Mouse (Mus musculus) adrenal gland, postnatal 10 days (tissue): ENCODE results near the gene Adcy6. TPM values are rescaled to one million over a fixed set of nuclear protein-coding genes. Genes with fewer than 3 reads are reported as not detected.

ENCODE experiments used
- DNase-seq: peaks from one replicate; pipeline ENCODE4 v3.0.0; 2021; ENCODE audit warnings: mixed read lengths
- total RNA-seq, 2 experiments: library from RNA; stranded (reverse); gene quantifications; 2 replicates each; pipeline ENCODE4 v1.2.3; 2021

Adcy6 gene
- total RNA-seq, 2 experiments from 2014 or later, result 83.5 to 101 TPM

DNA sequence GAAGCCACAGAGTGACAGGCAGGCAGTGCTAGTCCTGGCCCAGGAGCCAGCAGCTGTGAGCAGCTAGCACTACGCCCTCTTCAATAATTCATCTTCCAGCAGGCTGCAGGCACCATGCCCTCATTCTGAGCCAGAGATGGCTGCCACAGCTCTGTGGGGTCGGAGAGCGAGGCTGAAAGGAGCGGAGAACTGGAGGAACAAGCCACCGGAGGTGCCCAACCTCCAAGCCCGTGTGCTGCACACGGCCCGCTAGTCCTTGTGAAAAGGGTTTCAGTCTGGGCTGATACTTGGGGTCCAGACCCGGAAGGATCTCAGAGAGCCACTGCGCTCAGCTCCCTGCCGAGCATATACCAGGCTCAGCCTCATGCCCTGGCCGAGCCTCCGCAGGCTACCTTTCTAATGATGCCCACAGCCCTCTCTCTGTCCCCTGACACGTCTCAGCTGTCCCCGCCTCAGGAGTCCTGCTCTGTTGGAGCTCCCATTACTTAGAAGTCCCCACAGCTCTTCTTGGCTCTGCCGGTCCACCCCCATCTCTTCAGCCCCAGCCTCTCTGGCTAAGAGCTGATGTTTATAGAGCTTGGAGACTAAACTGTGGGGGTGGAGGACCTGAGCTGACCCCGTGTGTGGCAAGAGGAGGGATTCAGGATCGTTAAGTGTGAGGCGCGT lies 18.8 kb upstream of the Adcy6 start:
- DNase-seq, result no peak

DNA sequence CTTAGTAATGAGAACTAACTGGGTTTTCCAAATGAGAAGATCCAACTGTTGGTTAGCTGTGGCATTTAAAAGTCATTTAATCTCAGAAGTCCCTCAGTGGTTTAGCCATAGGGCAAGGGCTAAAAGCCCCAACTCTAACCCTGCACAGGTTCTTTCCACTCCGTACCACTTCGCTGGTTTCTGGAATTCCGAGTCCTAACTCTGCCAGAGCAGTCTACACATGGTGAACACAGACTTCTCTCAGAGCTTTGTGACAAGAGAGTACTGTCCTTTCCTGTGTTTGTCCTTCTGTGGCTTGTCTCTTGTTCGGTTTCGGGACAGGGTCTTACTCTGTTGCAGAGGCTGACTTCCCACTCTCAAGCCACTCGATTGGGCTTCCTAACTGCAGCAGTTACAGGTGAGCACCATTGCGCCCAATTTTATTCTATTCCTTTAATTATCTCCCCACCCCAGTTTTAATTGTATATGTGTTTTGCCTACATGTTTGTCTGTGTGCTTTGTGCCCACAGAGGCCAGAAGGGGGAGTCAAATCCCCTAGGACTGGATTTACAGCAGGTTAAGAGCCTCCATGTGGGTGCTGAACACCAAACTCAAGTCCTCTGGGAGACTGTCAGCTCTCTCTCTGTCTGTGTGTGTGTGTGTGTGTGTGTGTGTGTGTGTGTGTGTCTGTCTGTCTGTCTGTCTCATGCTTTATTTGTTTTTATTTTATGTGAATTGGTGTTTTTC lies 16.8 kb upstream of the Adcy6 start:
- no peak for DNase-seq

DNA sequence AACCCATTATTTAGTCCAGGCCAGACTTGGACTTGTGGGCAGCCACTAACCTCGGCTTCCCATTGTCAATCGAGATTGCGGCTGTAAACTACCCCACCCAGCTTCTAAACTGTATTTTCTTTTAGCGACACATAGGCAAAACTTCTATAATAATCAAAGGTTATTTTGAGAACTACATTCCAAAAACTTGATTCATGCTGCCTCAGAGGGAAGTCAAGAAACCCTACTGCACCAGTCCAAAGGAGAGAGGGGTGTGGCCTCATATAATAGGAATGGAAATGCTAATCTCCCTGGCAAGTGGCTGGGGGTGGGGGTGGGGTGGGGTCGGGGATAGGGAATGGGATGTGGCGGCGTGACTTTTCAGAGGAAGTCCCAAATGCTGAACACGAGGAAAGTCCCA lies 16.2 kb upstream of the Adcy6 start:
- DNase-seq, result no peak

DNA sequence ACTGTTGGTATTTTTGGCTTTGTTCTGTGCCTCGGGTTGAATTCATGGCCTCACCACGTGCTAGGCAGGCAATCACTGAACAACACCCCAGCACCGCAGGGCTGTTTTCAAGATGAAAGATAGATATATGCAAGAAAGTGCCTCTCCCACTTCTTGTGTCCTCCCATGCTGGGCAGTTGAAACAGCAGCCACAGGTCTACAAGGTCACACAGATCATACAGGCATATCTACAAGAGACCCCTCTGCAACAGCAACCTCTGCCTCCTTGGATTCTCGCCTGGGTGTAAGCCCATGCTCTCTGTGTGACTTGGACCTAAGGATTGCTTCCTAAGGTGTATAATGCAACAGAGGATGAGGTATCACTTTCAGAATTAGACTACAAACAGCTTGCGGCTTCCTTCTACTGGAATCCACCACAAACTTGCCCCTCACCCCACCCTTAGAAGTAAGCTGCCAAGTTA lies 13.5 kb upstream of the Adcy6 start:
- DNase-seq, result no peak

DNA sequence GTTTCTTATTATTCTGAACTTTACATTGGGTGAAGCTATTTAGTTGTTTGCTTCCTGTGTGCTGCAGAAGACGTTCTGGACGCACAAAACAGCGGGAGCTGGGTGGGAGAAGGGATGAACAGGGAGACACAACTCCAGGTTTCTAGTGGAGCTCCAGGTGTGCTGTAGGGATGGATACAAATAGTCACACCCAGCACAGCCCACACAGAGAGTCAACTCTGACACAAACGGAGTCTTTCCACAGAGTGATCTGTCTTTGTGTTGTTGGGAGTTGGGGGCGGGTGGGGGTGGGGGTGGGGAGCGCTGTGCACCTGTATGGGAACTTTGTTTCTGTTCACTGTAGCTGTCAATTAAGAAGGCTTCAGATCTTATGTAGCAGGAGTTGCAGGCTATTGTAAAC lies 12.8 kb upstream of the Adcy6 start:
- no peak for DNase-seq

DNA sequence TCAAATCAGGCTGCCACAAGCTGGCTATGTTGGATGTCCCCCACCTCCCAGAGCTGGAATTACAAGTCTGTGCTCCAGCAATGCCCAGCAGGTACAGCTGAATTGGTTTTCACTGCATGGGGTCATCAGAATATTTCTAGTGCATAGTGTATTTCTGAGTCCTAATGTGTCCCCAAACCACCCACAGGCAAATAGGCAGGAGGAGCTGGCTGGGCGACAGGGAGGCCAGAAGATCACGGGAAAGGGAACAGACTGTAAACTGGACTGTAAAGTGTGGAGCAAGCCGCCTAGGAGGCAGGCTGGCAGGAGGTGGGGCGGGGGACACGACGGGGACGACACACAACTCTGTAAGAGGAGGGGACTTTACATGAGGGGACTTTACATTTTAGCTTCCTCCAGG lies 12.3 kb upstream of the Adcy6 start:
- DNase-seq, result no peak

DNA sequence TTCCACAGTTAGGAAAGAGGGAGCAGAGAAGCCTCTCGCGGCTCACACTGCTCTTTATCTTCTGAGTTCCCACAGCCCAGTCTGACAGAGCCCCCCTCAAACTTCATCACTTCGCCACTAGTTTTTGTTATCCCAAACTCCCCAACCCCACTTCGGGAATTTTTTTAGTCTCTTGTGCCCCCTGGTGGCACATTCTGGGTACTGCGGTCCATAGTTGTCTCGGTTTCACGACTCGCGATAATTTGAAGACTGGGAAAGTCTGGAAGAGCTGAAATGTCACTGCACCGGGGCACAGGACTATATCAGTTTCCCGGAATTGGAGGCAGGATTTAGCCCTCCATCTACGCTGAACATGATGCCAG lies 7.3 kb upstream of the Adcy6 start:
- DNase-seq, result peak; percentile 86

DNA sequence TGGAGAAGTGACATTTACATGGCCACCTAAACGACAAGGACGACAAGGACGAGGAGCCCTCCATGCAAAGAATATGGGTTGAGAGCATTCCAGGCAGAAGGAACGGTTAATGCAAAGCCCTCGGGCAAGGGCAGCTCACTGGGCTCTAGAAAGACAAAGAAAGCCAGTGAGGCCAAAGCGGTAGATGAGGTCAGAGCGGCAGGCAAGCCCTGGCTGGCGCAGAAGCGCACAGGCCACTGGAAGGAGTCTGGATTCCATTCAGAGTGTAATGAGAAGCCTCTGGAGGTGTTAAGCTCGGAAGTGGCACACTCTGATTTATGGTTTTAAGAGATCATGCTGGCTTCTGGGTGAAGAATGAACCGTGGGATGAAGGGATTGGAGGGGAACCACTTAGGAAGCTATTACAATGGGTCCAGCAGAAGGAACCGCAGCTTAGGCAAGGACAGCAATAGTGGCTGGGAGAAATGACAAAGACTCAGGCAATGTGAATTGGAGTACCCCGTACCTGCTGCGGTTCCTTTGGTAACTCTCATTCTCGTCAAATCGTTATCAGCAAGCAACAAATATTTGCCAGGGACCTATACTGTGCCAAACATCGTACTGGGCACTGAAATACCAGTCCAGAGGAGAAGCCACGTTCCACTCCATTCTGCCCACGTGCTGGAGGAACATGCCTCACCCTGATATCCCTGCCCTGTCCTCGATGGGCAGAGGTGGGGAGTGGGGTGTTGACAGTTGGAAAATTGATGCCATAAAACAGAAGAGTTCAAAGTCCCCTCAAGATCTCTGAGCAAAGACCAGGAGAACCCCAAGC lies 6.7 kb upstream of the Adcy6 start:
- DNase-seq, result no peak

DNA sequence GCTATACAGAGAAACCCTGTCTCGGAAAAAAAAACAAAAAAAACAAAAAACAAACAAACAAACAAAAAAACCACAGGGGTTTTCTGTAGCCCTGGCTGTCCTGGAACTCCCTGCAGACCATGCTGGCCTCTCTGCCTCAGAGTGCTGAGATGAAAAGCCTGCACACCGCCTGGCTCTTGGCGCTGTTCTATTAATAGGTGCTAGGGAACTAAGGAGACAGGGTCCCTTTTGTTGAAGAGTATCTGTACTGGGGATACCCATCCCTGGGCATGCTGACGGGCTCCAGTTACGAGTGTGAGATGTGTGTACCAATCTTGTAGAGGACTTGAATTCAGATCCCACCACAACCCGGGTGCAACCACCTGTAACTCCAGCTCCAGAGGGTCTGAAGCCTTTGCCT lies 5.9 kb upstream of the Adcy6 start:
- no peak for DNase-seq

DNA sequence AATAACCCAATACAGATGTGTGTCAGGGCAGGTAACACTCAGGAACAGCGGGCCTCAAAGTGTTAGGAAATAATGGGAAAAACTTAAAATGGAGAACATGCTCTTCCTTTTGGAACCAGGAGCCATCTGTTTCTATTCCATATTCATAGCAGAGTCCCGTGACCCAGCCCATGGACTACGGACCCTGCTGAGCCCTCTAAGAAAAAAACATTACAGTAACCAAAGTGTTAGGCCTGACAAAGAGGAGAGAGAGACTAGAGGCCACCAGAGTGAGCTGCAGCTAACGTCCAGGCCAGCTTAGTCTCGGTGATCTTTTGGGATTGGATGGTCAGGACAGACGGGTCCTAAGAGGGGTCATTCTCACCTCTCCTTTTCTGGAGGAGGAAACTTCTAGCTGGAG lies 5.1 kb upstream of the Adcy6 start:
- no peak for DNase-seq

DNA sequence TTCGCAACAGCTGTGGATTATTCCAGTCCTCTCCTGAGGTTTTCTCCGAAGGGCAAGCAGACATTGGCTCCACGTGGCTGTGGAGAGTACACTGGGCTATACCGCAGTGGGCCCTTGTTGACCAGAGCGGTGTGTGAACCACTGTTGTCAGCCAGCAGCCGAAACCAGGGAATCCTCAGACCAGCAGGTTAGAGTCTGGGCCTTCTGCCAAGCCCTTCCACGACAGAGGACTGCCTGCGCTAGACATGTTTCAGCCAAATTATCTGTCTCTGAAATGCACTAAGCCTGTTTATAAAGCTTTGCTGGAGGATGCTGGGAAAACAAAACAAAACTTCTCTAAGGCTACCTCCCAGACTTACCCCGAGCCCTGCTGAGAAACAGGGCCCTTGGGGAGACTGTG lies 4.7 kb upstream of the Adcy6 start:
- peak; percentile 67 for DNase-seq

DNA sequence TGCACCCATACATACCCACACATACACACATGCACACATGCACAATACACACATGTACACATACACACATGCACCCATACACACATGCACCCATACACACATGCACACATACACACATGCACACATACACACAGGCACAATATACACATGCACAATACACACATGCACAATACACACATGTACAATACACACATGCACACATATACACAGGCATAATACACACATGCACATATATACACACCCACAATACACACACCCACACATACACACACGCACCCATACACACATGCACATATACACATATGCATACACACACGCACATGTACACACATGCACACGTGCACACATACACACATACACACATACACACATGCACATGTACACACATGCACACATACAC lies 2.4 kb upstream of the Adcy6 start:
- no peak for DNase-seq

DNA sequence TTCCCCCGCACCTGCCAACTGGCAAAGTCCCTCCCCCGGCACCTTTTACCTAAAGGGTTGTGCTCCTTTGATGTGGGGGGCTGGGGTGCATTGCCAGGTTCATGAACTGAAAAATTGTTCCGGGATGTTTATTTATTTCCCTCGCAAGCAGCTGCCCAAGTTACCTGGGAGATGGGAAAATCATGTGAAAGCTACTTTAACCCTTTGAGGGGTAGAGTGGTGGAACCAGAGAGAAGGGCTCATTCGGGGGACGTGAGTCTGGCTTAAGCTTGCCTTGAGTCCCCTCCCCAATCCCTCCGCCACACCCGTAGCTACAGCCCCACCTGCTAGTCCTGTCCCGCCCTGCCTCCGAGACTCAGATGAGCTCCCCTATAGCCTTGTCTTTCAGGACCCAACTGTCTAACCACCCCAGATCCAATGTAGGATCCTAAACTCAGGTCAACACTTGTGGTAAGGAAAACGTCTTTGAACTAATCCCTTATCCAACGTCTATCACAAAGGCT lies 306 bp upstream of the Adcy6 start:
- no peak for DNase-seq

DNA sequence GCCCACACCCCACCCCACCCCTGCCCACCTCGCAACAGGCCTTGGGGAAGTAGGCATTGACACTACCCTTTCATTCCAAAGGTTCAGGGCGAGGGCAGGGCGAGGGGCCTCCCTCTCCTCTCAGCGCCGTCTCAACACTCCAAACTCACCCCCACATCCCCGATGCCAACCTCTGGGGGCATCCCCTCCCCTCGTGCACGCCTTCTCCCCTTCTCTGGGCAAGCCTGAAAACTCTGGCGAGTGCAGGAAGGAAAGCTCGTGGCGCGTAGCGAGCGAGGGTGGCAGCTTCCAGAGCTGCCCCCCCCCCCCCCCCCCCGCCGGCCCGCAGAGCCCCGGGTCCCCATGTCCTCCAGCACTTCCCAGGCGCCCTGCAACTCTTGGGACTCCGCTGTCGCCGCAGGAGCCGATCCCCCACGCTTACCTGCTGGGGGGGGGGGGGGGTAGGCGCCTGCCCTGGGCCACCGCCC lies 1.1 kb downstream of the Adcy6 start:
- DNase-seq, result peak; percentile 51

DNA sequence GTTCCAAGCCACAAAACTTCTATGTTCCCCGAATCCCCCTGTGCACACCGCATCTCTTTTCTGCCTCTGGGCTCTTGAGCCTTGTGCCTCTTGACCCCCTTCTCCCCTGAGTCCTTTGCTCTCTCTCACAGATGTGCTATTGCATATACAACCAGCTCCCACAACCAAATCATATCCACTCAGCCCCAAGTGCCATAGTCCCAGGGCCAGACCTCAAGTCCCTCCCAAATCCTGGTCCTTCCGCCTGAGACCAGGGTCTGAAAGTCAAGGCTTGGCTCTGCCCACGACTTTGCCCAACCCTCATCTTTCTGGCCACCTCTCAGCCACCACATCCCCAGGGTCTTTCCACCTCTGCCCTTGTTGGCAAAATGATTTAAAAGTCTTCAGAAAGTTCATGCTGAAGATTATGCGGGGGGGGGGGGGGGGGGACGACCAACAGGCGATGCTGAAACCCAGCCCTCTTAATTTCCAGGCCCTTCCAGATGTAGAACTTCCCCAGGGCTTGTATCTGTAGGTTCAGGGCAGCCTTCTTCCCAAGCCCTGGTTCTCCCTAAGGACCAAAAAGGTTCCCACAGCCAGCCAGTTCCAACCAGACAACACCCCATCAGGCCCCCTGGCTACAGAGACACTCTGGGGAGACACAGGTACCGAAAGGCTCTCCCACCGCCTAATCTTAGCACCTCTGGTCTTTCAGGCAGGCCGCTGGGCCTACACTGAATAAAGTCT lies 1.7 kb downstream of the Adcy6 start:
- DNase-seq, result peak; percentile 68

DNA sequence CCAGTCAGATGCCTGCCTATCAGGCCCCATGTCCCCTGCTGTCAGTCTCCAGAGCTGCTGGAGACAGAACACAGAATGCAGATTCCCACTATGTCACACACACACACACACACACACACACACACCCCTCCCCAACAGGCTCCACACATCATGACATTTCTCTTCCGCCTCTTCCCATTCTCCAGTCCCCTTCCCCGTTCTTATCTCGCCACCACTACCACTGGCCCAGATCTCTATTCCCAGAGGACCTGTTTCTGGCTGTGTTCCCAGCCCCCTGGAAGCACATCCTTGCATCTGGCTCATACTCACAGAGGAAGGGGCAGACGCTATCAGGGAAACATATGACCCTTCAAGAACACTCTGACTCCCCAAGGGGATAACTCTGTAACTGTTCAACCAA lies 2.3 kb downstream of the Adcy6 start:
- DNase-seq, result peak; percentile 75

DNA sequence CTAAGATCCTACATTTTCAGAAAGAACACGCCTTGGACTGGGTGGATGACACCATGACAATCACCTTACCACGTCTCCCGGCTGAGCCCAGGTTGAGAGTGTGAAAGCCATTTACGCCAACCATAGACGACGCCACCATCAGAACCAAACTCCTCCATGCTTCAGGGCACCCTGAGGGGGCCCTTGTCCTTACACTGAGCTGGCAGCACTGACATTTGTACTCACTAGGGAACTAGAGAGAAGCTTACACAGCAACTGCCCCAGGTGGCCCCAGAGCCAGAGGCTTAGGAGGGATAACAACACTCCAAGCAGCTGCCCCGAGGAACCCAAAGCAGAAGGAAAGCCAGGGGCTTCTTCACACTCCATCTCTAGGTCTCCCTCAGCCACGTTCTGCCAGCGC lies 3.1 kb downstream of the Adcy6 start:
- DNase-seq, result no peak

DNA sequence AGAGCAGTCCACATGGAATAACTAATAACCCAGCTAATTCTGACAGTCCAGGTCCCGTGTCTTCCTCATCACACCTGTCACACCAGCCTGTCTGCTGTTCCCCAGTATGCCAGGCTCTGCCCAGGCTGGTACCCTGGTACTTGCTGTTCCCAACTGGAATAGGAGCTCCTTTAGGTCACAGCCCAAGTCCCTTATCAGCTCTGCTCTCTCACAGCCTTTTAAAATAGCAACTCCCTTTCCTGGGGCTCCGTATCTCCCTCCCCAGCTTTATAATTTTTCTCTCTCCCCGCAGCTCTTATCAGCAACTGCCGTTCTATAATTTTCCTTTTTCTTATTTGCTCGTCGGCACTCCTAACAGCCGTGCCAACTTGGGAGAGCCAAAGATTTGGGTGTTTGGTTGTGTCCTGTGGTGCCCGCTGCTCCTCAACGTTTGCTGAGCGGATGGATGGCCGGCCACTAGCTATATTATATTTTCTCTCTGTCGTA lies 3.8 kb downstream of the Adcy6 start:
- DNase-seq, result no peak

DNA sequence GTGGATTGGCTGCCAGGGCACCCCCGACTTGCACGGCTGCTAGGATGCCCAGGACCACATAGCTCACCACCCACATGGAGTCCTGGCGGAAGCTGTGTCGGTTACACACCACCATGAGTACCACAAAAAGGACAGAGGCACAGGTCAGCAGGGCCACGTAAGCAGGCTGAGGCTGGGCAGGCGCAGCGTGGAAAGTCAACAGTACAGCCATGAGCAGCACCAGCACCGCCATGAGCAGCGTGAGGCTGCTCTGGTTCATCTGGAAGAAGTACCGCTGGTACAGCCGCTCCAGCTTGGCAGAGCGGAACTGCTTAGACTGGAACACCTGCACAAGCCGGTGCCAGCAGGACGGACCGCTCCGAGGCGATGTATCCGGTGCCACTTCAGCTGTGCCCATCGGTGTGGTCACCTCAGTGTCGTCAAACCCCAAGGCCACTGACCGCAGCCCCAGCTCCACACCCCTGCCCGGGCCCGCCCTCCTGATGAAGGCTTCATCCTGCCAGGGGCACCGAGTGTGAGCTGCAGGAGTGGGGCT lies 5.8 kb downstream of the Adcy6 start:
- DNase-seq, result no peak

DNA sequence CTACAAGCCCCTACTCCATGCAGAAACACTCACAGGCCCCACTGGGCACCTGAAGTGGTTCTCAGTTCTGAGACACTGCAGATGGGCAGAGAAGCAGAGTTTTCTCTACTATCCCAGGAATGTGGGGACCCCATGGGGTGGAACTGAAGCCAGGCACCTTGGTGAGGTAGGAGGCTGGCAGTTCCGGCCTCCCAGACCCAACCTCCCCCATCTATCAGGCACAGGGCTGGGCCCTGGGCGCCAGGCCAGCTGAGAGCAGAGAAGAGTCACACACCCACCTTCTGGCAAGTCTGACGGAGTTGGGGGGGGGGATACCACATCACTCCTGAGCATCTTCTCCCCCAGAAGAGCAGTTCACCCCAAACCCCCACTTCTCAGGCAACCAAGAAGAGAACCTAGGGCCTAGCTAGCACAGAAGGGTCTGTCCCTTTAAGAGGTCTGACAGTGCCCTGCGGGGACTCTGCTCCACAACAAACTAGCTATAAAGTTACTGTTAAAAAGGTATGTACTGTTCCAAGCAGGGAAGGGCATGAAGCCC lies 6.9 kb downstream of the Adcy6 start:
- DNase-seq, result peak; percentile 45

DNA sequence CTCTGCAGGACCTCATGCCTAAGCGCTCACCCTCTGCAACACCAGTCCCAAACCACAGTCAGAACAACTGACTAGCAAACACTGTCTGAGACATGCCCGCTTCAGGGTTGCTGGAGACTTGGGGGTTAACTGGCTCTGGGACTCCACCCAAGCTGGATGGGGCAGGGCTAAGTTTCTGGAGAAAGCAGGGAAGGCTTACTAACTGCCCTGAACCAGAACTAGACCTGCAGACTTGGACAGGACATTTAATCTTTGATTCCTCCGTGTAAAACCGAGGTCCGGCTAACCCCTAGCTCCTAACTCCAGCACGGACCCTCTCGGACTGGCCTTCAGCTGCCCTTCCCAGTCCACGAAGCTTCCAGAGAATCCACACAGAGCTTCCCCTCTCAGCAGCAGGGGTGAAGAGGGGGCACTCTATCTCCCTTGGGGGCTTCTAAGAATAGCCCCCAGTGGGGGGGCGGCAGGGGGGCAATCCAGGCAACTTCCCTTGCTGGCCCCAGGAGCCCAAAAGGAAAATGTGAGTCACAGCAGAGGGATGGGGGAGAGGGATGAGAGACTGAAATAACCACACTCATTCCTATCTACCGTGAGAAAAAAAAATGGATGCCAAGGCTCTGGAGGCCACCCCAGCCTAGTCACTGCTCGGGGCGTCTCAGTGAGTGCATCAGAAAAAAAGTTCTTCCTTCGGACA lies 7.5 kb downstream of the Adcy6 start:
- DNase-seq, result peak; percentile 54
